Mouse (Mus musculus) forebrain, embryonic 16.5 days (tissue): ENCODE measurements around the gene Celsr3. TPM values are rescaled to one million over a fixed set of nuclear protein-coding genes. Genes with fewer than 3 reads are reported as not detected.

Experiments used
- ATAC-seq: fragments of 200-750 bp; cut with Nextera tagmentation; 2 replicates; pipeline ENCODE4 v1.8.0; 2017; ENCODE audit warnings: mild to moderate bottlenecking, moderate library complexity
- H3K27ac ChIP-seq: fragments of 300-500 bp; sonication (generic); 2 replicates; pipeline ENCODE4 v1.5.1; 2014; ENCODE audit warnings: low read length, control low read depth
- H3K27me3 ChIP-seq: fragments of 300-500 bp; sonication (generic); replicated peaks from 2 replicates; pipeline ENCODE4 v1.6.1; 2014; ENCODE audit warnings: low read length; ENCODE audit not compliant: control insufficient read depth, insufficient read depth
- H3K36me3 ChIP-seq: fragments of 300-500 bp; sonication (generic); 2 replicates; pipeline ENCODE4 v1.6.1; 2014; ENCODE audit not compliant: control insufficient read depth, insufficient read depth
- H3K4me1 ChIP-seq: fragments of 300-500 bp; sonication (generic); replicated peaks from 2 replicates; pipeline ENCODE4 v1.6.1; 2014; ENCODE audit warnings: low read length; ENCODE audit not compliant: control insufficient read depth, insufficient read depth
- H3K4me2 ChIP-seq: fragments of 300-500 bp; sonication (generic); 2 replicates; pipeline ENCODE4 v1.6.1; 2014; ENCODE audit warnings: mild to moderate bottlenecking, low read length, control low read depth
- H3K4me3 ChIP-seq: fragments of 300-500 bp; sonication (generic); replicated peaks from 2 replicates; pipeline ENCODE4 v1.5.1; 2014; ENCODE audit warnings: mild to moderate bottlenecking, low read length, control low read depth
- H3K9ac ChIP-seq: fragments of 300-500 bp; sonication (generic); replicated peaks from 2 replicates; pipeline ENCODE4 v1.6.1; 2014; ENCODE audit warnings: low read depth, low read length, control low read depth
- H3K9me3 ChIP-seq: fragments of 300-500 bp; sonication (generic); 2 replicates; pipeline ENCODE4 v1.6.1; 2016; ENCODE audit warnings: low read length; ENCODE audit not compliant: control insufficient read depth
- WGBS: fragments of 180-500 bp; shearing (Covaris S2); extraction: QIAGEN DNeasy Blood & Tissue Kit; methylation state at CpG from one replicate; pipeline ENCODE4 v1.1.7; 2014; 5-methylcytosine and 5-hydroxymethylcytosine counted together
- microRNA-seq: library from miRNA; unstranded; fragments of <30 nt; microRNA quantifications from one replicate; pipeline ENCODE4, GENCODE M21; 2017
- polyA plus RNA-seq: library from polyadenylated mRNA; unstranded; fragments of >200 nt; fragmentation: Nextera tagmentation; extraction: Ambion mirVana; gene quantifications from 2 replicates; pipeline ENCODE4 v1.2.1, GENCODE M21; 2015

The Celsr3 gene
- polyA plus RNA-seq, 1 experiment from 2014 or later = 22.3 TPM

GRCm38 (mm10) chr9:108858792-108859527 is 32.8 kb downstream of the Celsr3 start:
- Histone ChIP-seq H3K4me3 (no peak overlapping the region), H3K4me1 (peaks cover 5% of the 10 kb centered on the region; the same call in 1 of the 2 replicates), H3K27ac (no peak overlapping the region), H3K27me3 (no peaks in the 10 kb centered on the region), H3K9ac (no peak overlapping the region), H3K9me3 (no peaks in the 10 kb centered on the region), H3K4me2 (no peak overlapping the region), H3K36me3 (no peaks in the 10 kb centered on the region; the same call in 1 of the 2 replicates)
- 78% methylated on average over 8 of the region's 8 CpGs for WGBS
- no peak for ATAC-seq

Small RNA genes lying within 50 kb of the gene (microRNA-seq; reads per million reads assigned to microRNA genes)
- not detected for gene Gm23156

Other genes with a start within 250 kb of the Celsr3 start
- gene Wdr6, start 247.6 kb upstream of the Celsr3 start, polyA plus RNA-seq = 209 and 267 TPM in 2 replicates
- gene P4htm, start 228.7 kb upstream of the Celsr3 start, polyA plus RNA-seq = 21.9 and 23.6 TPM in 2 replicates
- 59.9 and 61.8 TPM in 2 replicates for gene Arih2, start 176.9 kb upstream of the Celsr3 start, polyA plus RNA-seq
- gene Slc25a20, start 164.2 kb upstream of the Celsr3 start, polyA plus RNA-seq = 46.3 and 47.8 TPM in 2 replicates
- gene Prkar2a, start 137.0 kb upstream of the Celsr3 start, polyA plus RNA-seq = 37.6 and 41.3 TPM in 2 replicates
- 183 and 224 TPM in 2 replicates for gene Ip6k2, start 42.5 kb upstream of the Celsr3 start, polyA plus RNA-seq
- 20.5 and 35.1 TPM in 2 replicates for gene Nckipsd, start 18.0 kb upstream of the Celsr3 start, polyA plus RNA-seq
- gene Slc26a6, start 27.0 kb downstream of the Celsr3 start, polyA plus RNA-seq = 11.5 and 13.8 TPM in 2 replicates
- not detected in 2 replicates for gene Tmem89, start 88.3 kb downstream of the Celsr3 start, polyA plus RNA-seq
- gene Uqcrc1, start 110.3 kb downstream of the Celsr3 start, polyA plus RNA-seq = 389 and 410 TPM in 2 replicates
- gene Col7a1, start 127.3 kb downstream of the Celsr3 start, polyA plus RNA-seq = 1.5 and 2.0 TPM in 2 replicates
- gene Ucn2, start 159.7 kb downstream of the Celsr3 start, polyA plus RNA-seq = not detected in 2 replicates
- 27.0 and 34.0 TPM in 2 replicates for gene Pfkfb4, start 165.5 kb downstream of the Celsr3 start, polyA plus RNA-seq
- 52.4 and 52.7 TPM in 2 replicates for gene Shisa5, start 212.2 kb downstream of the Celsr3 start, polyA plus RNA-seq
- gene Trex1, start 233.4 kb downstream of the Celsr3 start, polyA plus RNA-seq = 16.1 and 17.9 TPM in 2 replicates
- gene Atrip, start 247.8 kb downstream of the Celsr3 start, polyA plus RNA-seq = 36.0 and 38.3 TPM in 2 replicates